Mouse (Mus musculus): ENCODE data around the gene Mrpl33. TPM values are rescaled to one million over a fixed set of nuclear protein-coding genes. Genes with fewer than 3 reads are reported as not detected.

Mrpl33 gene
- polyA plus RNA-seq, 1 experiment: 131 TPM

- TF ChIP-seq CTCF (IDR thresholded peaks at IDR 0.05; ENCODE audit: low read depth, low read length): no peak
- TF ChIP-seq POLR2A (IDR thresholded peaks at IDR 0.05; ENCODE audit: borderline replicate concordance, low read depth, low read length): no peak
- no peaks in the 10 kb centered on the region for H3K4me1 ChIP-seq (ENCODE audit: control insufficient read depth, insufficient read depth, low read length)
- H3K4me3 ChIP-seq (ENCODE audit: insufficient read depth, low read length): no peak overlapping the region
- no peak overlapping the region for H3K27ac ChIP-seq (ENCODE audit: insufficient read depth, low read depth, low read length)
These were observed 110.1 kb downstream of the Mrpl33 start for GRCm38 (mm10) chr5:31706826-31707225.

- H3K4me1 ChIP-seq (ENCODE audit: control insufficient read depth, insufficient read depth, low read length): peaks cover 7% of the 10 kb centered on the region
- no peak overlapping the region for H3K4me3 ChIP-seq (ENCODE audit: insufficient read depth, low read length)
- TF ChIP-seq POLR2A (IDR thresholded peaks at IDR 0.05; ENCODE audit: borderline replicate concordance, low read depth, low read length): no peak
- no peak for TF ChIP-seq CTCF (IDR thresholded peaks at IDR 0.05; ENCODE audit: low read depth, low read length)
- H3K27ac ChIP-seq (ENCODE audit: insufficient read depth, low read depth, low read length): no peak overlapping the region
These were observed 112.7 kb downstream of the Mrpl33 start for GRCm38 (mm10) chr5:31709389-31709788.

- TF ChIP-seq POLR2A (IDR thresholded peaks at IDR 0.05; ENCODE audit: borderline replicate concordance, low read depth, low read length) (no peak), CTCF (IDR thresholded peaks at IDR 0.05; ENCODE audit: low read depth, low read length) (no peak)
- H3K4me3 ChIP-seq (ENCODE audit: insufficient read depth, low read length): no peak overlapping the region
- no peak overlapping the region for H3K27ac ChIP-seq (ENCODE audit: insufficient read depth, low read depth, low read length)
- peaks cover 7% of the 10 kb centered on the region for H3K4me1 ChIP-seq (ENCODE audit: control insufficient read depth, insufficient read depth, low read length)
These were observed 116.6 kb downstream of the Mrpl33 start for GRCm38 (mm10) chr5:31713280-31713711.

- H3K27ac ChIP-seq (ENCODE audit: insufficient read depth, low read depth, low read length): no peak overlapping the region
- TF ChIP-seq POLR2A (IDR thresholded peaks at IDR 0.05; ENCODE audit: borderline replicate concordance, low read depth, low read length) (no peak), CTCF (IDR thresholded peaks at IDR 0.05; ENCODE audit: low read depth, low read length) (no peak)
- H3K4me3 ChIP-seq (ENCODE audit: insufficient read depth, low read length): no peak overlapping the region
- H3K4me1 ChIP-seq (ENCODE audit: control insufficient read depth, insufficient read depth, low read length): peaks cover 7% of the 10 kb centered on the region
These were observed 117.1 kb downstream of the Mrpl33 start for GRCm38 (mm10) chr5:31713841-31714264.

Other genes with a start within 250 kb of the Mrpl33 start
- gene Zfp512, start 144.5 kb upstream of the Mrpl33 start, polyA plus RNA-seq (2012; ENCODE audit: insufficient read depth, insufficient read length, missing spikeins): 24.8 and 34.2 TPM in 2 replicates
- gene 4930548H24Rik, start 111.2 kb upstream of the Mrpl33 start, polyA plus RNA-seq (2012; ENCODE audit: insufficient read depth, insufficient read length, missing spikeins): not detected in 2 replicates
- 13.8 and 17.3 TPM in 2 replicates for gene Gpn1, start 102.2 kb upstream of the Mrpl33 start, polyA plus RNA-seq (2012; ENCODE audit: insufficient read depth, insufficient read length, missing spikeins)
- gene Slc4a1ap, start 69.9 kb upstream of the Mrpl33 start, polyA plus RNA-seq (2012; ENCODE audit: insufficient read depth, insufficient read length, missing spikeins): 37.2 and 44.5 TPM in 2 replicates
- 16.2 and 17.9 TPM in 2 replicates for gene Supt7l, start 69.1 kb upstream of the Mrpl33 start, polyA plus RNA-seq (2012; ENCODE audit: insufficient read depth, insufficient read length, missing spikeins)
- gene Rbks, start 100.7 kb downstream of the Mrpl33 start, polyA plus RNA-seq (2012; ENCODE audit: insufficient read depth, insufficient read length, missing spikeins): 12.3 and 12.4 TPM in 2 replicates
- 64.1 and 69.4 TPM in 2 replicates for gene Babam2, start 100.7 kb downstream of the Mrpl33 start, polyA plus RNA-seq (2012; ENCODE audit: insufficient read depth, insufficient read length, missing spikeins)

Data from bone marrow macrophage, adult 2 months (primary cell).